Mouse (Mus musculus) NIH3T3 (cell line): Measurements from ENCODE around the gene AI182371.

Experiments used
- DNase-seq: peaks from one replicate; pipeline ENCODE4 v3.0.0-alpha.2; 2012; ENCODE audit warnings: low read depth

AI182371 gene

DNA sequence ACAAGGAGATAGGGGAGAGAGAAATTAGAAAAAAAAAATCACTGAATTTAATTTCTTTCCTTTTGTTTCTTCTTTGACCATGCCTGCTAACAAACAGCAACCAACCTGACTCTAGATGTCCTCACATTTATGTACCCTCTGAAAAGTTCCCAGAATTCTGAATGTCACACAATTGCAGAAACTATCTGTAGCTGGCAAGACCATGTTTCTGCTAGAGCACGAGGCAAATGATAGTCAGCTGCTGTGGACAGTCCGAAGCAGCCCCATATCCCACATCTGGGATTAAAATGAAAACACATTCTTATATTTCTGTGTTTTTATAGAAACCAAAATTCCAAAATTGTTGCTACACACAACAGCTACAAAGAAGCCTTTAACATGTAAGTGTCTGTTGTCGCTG is at the start of gene AI182371:
Gene AI182371 (minus strand): TSS at position 101 of the 400 bp plus-strand sequence.
- no peak for DNase-seq

DNA sequence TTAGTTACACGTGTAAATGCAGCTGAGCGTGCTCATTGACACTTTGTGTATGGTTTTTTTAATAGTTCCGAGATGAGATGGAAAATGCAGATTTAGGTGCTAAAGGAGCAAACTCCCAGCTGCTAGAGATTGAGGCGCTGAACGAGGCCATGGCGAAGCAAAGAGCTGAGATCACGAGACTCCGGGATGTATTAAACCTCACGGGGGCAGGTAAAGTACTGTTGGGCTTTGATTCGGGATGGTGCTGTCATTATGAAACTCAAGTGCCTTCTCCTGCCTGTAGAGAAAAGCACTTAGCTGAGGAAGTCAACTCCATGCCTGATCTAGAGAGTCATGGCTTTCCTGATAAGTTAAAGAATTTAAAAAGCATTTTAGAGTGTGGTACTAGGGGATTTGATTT is 47.5 kb upstream of the AI182371 start:
- no peak for DNase-seq

GRCm38 (mm10) chr2:35141673-35142072 is 40.3 kb upstream of the AI182371 start:
- no peak for DNase-seq

DNA sequence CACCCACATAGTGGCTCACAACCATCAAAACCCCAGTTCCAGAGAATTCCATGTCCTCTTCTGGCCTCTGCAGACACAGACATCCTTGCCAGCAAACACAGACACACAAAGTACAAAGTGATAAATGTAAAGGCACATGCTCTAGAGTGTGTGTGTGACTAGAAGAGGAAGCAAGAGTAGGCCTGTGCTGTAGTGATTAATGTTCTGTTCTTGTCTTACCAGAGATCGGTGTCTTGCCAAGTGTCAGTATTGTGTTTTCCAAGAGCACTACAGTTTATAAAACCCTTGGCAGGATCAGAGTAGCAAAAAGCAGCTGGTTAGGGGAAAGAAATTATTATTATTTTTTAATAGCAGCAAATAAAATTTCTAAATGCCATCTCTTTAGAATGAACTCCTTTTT is 37.2 kb upstream of the AI182371 start:
- no peak for DNase-seq

DNA sequence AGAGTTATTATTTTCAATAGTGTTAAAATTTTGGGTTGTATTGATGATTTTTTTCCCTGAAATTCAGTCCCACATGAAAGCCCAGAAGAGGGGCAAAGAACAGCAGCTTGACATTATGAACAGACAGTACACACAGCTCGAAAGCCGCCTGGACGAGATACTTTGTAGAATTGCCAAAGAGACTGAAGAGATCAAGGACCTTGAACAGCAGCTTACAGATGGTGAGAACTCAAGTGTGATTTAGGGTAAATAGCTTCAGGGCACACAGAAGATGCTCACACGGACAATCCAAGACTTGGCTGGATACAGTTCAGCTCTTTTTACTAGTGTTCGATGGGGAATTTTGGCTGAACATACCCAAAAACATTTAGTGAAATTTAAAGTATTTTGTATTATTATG is 32.5 kb upstream of the AI182371 start:
- no peak for DNase-seq

GRCm38 (mm10) chr2:35132662-35133055 is 31.3 kb upstream of the AI182371 start:
- peak; percentile 4 for DNase-seq

DNA sequence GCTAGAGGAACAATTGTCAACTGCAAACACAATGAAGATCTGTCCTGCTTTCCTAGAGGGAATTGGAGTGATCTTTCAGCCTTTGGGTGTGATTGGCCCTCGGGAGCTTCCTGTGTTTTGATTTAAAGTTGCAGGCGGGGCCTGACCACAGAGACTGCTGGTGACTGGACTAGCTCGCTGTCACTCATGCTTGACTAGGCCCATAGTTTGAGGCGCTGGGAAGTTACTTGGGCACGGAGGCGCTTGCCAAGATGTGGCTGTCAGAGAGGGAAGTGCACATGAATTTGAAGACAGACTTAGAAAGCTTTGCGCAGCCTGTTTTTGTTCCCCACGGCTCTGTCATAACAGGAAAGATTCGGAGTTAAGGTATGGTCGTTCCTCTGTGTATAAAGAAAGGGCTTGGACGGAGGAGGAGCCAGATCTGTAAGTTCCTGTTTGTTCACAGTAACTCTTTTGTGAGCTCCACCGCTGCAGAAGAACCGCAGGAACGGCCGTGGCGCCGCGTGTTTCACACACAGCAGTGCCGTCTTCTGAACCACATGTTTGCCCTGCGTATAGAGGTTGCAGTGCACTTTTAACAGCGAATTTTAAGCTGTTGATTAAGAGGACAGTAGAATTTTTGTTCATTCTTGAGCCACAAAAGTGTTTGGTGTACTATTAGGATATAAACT is 30.8 kb upstream of the AI182371 start:
- peak; percentile 98 for DNase-seq

DNA sequence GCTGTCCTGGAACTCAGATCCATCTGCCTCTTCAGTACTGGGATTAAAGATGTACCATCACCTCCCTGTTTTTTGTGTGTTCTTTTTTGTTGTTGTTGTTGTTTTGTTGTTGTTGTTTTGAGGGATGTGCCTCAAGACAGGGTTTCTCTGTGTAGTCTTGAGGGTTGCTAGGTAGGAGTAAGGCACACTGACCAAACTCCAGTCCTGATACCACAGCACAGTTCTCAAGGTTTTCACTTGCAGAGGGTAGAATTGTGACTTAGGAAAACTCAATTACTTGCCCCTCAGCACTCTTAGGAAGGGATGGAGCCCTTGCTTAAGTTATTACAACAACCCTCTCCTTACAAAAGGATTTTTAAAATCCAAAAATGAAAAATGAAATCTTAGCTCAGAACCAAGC is 30.1 kb upstream of the AI182371 start:
- peak; percentile 3 for DNase-seq

DNA sequence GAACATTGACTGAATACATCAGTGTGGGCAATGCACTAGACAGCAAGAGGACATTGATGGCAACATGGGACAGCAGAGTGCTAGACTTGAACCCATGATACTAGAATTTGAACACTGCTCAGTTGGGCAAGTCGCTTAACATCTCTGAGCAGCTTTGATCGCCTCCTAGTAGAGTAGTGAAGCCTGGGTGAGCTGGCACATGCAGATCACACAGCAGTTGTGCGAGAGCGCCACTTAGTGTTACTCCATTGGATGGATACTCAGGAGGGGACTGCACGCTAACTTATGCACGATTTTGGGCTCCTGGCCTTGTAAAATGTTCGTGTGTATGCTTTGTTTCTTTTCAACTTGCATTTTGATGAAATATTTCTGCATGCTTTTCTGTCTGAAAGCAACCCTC is 23.4 kb upstream of the AI182371 start:
- DNase-seq = peak; percentile 34

GRCm38 (mm10) chr2:35110521-35110920 is 9.2 kb upstream of the AI182371 start:
- DNase-seq = peak; percentile 8

GRCm38 (mm10) chr2:35109924-35110304 is 8.6 kb upstream of the AI182371 start:
- no peak for DNase-seq

DNA sequence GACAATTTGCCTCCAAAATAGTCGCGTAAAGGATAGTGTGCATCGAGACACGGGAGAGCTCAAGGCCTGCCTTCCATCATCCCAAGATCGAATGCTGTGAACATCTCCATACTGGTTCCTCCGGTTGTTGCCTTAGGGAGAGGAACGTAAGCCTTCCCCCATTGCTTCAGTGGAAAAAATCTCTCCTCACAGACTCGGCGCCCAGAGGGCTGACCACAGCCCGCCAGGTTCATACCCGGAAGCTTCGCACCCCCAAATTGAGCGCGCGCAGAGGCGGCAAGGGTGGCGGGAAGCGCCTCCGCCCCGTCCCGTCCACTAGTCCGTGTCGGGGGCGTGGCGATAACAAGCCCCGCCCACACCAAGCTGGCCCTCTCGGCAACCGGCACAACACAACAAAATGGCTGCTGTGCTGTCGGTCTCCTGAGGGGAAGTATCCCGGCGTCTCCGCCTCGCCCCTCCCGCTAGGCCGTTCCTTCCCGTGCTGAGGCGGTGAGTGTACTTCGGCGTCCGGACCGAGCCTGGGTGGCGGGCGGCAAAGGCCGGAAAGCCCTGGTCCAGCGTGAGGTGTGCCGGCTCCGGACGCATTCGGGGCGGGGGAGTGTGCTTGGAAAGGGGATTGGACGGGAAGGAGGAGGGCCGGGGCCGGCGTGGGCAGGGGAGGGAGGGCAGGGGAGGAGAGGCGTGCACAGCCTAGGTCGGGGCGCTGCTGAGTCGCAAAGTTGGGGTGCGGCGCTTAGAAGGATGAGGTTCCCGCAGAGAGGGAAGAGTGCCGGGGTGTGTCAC is 8.0 kb upstream of the AI182371 start, which contains the start of gene Cntrl:
Gene Cntrl (plus strand): TSS at position 352 of the 783 bp plus-strand sequence.
- peak; percentile 94 for DNase-seq

DNA sequence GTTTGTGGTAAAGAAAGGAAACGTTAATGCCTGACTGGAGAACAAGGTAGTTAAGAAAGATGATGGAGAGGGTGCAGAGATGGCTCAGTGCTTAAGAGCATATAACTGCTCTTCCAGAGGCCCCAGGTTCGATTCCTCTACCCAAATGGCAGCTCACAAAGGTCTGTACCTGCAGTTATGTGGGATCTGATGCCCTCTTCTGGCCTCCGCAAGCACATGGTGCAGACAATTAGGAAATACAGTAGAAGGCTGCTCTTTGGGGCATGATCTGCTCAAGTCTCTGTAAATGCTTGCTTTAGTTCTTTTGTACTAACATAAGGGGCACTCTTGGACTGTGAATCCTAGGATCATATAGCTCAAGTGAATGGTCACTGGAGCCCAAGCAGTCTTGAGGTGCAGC is 7.4 kb upstream of the AI182371 start:
- DNase-seq = peak; percentile 77

- peak; percentile 69 for DNase-seq
Measured at GRCm38 (mm10) chr2:35107984-35108635, 6.8 kb upstream of the AI182371 start.

DNA sequence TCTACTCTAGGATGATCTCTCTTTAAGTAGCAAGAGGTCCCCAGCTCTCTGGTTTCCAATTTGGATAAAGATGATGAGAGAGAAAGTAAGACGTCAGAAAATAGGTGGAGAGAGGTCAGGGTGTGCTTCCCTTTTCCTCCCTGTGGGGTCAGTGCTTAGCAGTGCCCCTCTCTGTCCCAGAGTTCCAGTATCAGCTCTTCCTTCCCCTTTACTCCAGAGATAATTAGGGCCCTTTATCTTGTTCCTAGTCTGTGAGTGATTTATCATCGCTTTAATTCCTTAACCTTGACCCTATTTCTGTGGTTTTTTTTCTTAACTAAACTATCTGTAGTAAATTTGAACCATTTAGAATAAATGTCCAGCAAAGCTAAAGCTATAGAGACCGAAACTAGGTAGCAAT is 3.5 kb upstream of the AI182371 start:
- DNase-seq = no peak

DNA sequence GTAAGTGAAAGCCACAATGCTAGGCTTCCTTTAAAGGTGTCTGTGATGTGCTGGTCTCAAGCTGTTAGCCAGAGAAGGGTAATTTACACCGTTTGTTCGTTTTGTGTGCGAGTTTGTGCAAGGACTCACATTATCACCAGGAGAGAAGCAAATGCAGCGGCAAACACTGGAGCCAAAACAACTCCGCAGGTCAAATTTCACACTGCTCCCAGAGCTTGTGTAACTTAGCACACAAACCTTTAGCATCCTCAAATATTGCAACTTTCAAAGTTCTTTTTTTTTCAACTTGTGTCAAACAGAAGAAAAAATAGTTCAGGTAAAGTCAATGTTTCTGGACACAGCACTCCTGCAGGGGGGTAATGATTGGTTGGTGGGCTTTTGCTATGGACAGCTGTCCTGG is 2.2 kb upstream of the AI182371 start:
- no peak for DNase-seq

DNA sequence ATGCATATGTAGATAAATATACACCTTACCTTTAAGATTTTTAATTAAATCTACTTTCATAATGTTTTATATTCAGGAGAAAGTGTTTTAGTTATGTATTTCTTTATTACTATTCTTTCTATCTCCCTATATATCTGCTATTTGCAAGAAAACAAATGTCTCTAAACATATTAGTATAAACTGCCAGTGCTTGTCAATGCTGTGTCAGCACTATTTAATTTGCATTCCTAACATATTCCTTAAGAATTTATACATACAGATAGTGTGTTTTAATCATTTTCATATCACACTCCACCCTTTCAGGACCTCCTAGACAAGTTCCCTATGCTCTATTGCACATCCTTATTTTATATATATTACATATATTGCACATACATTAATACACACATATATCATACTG is 1.4 kb upstream of the AI182371 start:
- DNase-seq = no peak

- no peak for DNase-seq
Measured at GRCm38 (mm10) chr2:35100529-35100928, 814 bp downstream of the AI182371 start.

DNA sequence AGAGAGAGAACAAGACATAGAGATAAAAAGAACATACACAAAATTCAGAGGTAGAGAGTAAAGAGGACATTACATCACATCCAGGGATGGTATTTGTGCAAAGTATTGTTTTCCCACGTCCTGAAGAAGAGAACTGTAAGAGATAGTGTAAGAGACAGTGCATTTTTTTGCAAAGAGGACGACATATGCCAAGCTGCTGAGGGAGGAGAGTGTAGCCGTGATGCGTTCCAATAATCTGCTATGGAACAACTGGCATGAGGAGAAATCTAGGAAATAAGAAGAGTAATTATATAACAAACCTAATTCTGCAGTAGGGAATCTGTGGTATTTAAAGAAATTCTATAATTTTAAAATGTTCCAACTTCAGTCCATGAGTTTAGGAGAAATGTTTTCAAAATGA is 13.9 kb downstream of the AI182371 start:
- no peak for DNase-seq

GRCm38 (mm10) chr2:35079166-35079565 is 22.2 kb downstream of the AI182371 start:
- no peak for DNase-seq

- DNase-seq = no peak
Measured at GRCm38 (mm10) chr2:35074328-35074727, 27.0 kb downstream of the AI182371 start.

GRCm38 (mm10) chr2:35072547-35072946 is 28.8 kb downstream of the AI182371 start:
- DNase-seq = no peak

DNA sequence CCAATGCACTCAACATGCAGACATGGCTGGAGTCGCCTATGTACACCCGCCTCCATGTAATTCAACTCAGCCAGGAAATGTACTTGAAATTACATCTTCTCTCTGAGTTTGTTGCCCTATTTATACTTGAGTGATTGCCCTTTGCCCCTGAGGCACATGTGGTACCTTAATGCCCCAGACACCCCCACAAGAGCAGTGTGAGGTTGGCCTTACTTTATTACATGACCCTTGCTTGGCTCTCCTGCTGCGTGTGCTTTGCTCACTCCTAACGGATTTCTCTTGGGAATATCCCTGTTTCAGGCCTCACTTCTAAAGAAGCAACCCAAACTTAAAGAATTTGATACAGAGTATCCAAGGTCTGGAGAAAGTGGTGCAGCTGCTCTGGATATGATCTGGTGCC is 31.1 kb downstream of the AI182371 start:
- DNase-seq = no peak
